Mouse (Mus musculus): Measurements from ENCODE around the gene Afmid.

DNA sequence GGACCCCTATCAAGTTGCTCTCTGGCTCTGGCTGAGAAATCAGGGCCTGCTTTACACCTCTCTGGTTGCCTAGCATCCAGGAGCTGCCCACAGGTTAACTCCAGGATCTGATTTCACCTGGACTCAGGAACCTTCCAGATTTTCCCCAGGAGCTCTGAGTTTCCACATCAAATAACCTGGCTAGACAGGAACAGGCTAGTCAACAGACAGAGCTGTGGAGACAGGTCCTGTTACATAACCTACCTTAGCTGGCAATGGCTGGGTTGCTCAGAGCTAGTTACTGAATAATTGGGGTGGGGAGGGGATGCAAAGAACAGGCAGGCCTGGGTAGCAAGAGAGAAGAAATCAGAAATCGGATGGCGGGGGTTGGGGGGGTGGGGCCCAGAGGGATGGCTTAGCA, 19.3 kb downstream of the Afmid start:
- TF ChIP-seq CTCF (IDR thresholded peaks at IDR 0.05; ENCODE audit: low read depth), result no peak
- TF ChIP-seq EP300 (IDR thresholded peaks at IDR 0.05; ENCODE audit: low read depth), result no peak
